Comparison of ENCODE assay signal across 24 mouse cellular contexts in the genomic region with DNA sequence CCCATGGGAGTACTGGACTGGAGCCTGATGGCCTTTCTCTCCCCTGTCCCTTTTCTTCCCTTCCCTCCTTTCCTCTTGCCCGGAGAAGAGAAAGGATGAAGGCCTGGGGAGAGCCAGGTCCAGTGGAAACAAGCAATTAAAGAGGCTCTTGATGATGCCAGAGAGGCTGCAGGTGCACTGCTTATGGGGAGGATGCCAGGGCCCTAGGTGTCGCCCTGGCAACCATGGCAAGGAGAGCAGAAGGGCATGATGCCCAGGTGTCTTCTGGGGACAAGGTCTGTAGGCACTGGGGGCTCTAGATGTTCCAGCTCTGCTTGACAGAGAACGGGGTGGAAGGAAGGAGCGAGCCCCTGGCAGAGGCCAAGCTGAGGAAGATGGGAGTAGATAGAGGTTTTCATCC. TPM values are rescaled to one million over a fixed set of nuclear protein-coding genes. Genes with fewer than 3 reads are reported as not detected.
DNase-seq lines count a peak whose midpoint lies in the region; ATAC-seq and TF ChIP-seq lines count a peak whose summit lies in the region.
"Had no signal": no experiment of that assay in that cellular context is flagged by ENCODE, and none has a peak within 500 bp of the region (broad histone marks: within the 10 kb centered on the region; RNA-seq: fewer than 3 reads in every experiment).

No protein-coding gene starts in this region.

- H3K27ac ChIP-seq in cerebellum, adult 2 months (ENCODE audit: insufficient read depth, low read length), result peak overlapping the region; percentile 50; the same call in 1 of the 2 replicates
- H3K27ac ChIP-seq: embryonic facial prominence, embryonic 13.5 days; forebrain, embryonic 12.5 days; heart, adult 2 months; heart, embryonic 15.5 days; hindbrain, embryonic 13.5 days; hindbrain, postnatal 0 days had no signal

- 13% methylated on average over 4 of the region's 4 CpGs for WGBS in cerebellum, adult 2 months

- peaks cover 30% of the 10 kb centered on the region for H3K4me1 ChIP-seq in cerebellum, adult 2 months (ENCODE audit: control insufficient read depth, insufficient read depth, low read length)
- H3K4me1 ChIP-seq: heart, embryonic 15.5 days had no signal

- intact Hi-C loops in left cerebral cortex, postnatal 10 days (cut with DNase I), result no loop called here

- TF ChIP-seq CTCF in cerebellum, adult 2 months (IDR thresholded peaks at IDR 0.05; ENCODE audit: borderline replicate concordance, insufficient read depth, low read depth, low read length), result no peak

- peak; percentile 70; the same call in 1 of the 2 replicates for ATAC-seq in cerebellum, adult (ENCODE audit: insufficient number of reproducible peaks, low FRiP score, low TSS enrichment)
- ATAC-seq: CD4-positive, CD25-positive, alpha-beta regulatory T cell, adult 4 months; forebrain, embryonic 16.5 days; hindbrain, postnatal 0 days had no signal

- TF ChIP-seq POLR2A in cerebellum, adult 2 months (IDR thresholded peaks at IDR 0.05; ENCODE audit: borderline replicate concordance, insufficient read depth, low read length), result no peak

- DNase-seq in cerebellum, postnatal 4 days (ENCODE audit: low spot score in 2 of 2), result no peak
- DNase-seq in brain, adult 2 months (ENCODE audit: low read depth, low spot score), result peak; percentile 80
- DNase-seq in cerebellum, adult 2 months, result peak; percentile 72 to 83
- DNase-seq in cerebellum, postnatal 10 days, result peak; percentile 84 to 85
- DNase-seq in left cerebral cortex, postnatal 10 days (ENCODE audit: extremely low spot score in 1 of 2, low spot score in 2 of 2), result no peak
- DNase-seq in kidney, postnatal 10 days, result no peak
- no peak for DNase-seq in kidney, postnatal 14 days
- DNase-seq: adrenal gland, adult 8-10 months; adrenal gland, postnatal 36 days; B cell, adult 2 months; gastrocnemius, postnatal 14 days; heart, adult 2 months; heart, postnatal 14 days had no signal

- H3K4me3 ChIP-seq in cerebellum, adult 2 months (replicated peaks; ENCODE audit: insufficient read depth, low read depth, low read length), result no peak overlapping the region
- H3K4me3 ChIP-seq: embryonic facial prominence, embryonic 13.5 days; forebrain, embryonic 12.5 days; heart, adult 2 months; heart, embryonic 15.5 days; hindbrain, embryonic 13.5 days had no signal

- H3K27me3 ChIP-seq in cerebellum, adult 2 months (ENCODE audit: control insufficient read depth, insufficient read depth, low read length), result no peaks in the 10 kb centered on the region

RNA-seq across cellular contexts. Expression of a gene that starts 23.2 kb away (rescaled TPM):
- polyA plus RNA-seq in cerebellum, adult 2 months (2012; rRNA removed), result 23.4 and 27.0 TPM in 2 replicates
- 10 to 100 TPM; 35.7 to 38.0 TPM for total RNA-seq in left cerebral cortex, postnatal 10 days (2021)
- total RNA-seq: gastrocnemius, adult 18-20 months; heart, adult 2 months; heart, postnatal 14 days; hematopoietic stem cell, adult 5-6 weeks had no signal
- polyA plus RNA-seq: CD4-positive, CD25-positive, alpha-beta regulatory T cell, adult 4 months; G1E had no signal

RNA-seq across cellular contexts. Expression of a gene that starts 50.2 kb away (rescaled TPM):
- polyA plus RNA-seq in cerebellum, adult 2 months (2012; rRNA removed), result 2.1 and 3.1 TPM in 2 replicates
- 1 to 10 TPM; 7.2 to 8.1 TPM for total RNA-seq in left cerebral cortex, postnatal 10 days (2021)
- total RNA-seq: hematopoietic stem cell, adult 5-6 weeks had no signal
- polyA plus RNA-seq: CD4-positive, CD25-positive, alpha-beta regulatory T cell, adult 4 months; G1E had no signal

Comparison
In these comparisons a context has a peak if more than half of its experiments do, and no peak if none do; other contexts are left out.
1. DNase-seq: peak in brain, adult 2 months (single experiment), cerebellum, adult 2 months (2 of 2) and cerebellum, postnatal 10 days (2 of 2); none in cerebellum, postnatal 4 days (0 of 2), left cerebral cortex, postnatal 10 days (0 of 2), kidney, postnatal 10 days (single experiment) and kidney, postnatal 14 days (single experiment).